Mouse (Mus musculus) hematopoietic stem cell, adult 5-6 weeks (primary cell): ENCODE data around the gene Gm7534. TPM values are rescaled to one million over a fixed set of nuclear protein-coding genes. Genes with fewer than 3 reads are reported as not detected.
"Not testable (repeated sequence)": the region's sequence is repeated elsewhere in the genome, so short reads cannot be mapped to it uniquely, and the experiment has no call there.

Experiments used
- ATAC-seq, 2 experiments: fragments of 125-278 bp in 1 of 2; replicated peaks in 1 of 2; 2 replicates each; pipeline ENCODE4 v1.8.0; 2016 to 2017; ENCODE audit warnings: inconsistent platforms in 2 of 2, mild to moderate bottlenecking in 2 of 2, moderate number of reproducible peaks in 2 of 2, low read depth in 1 of 2, moderate TSS enrichment in 1 of 2; ENCODE audit not compliant: low FRiP score in 2 of 2, poor library complexity in 2 of 2, severe bottlenecking in 2 of 2, insufficient read depth in 1 of 2, low TSS enrichment in 1 of 2
- total RNA-seq: library from RNA; stranded (forward); fragments of 172-1452, 232-1000 nt; gene quantifications from 2 replicates; pipeline ENCODE4 v1.2.3, GENCODE M21; 2017

The Gm7534 gene
- total RNA-seq, 1 experiment from 2014 or later = not detected

DNA sequence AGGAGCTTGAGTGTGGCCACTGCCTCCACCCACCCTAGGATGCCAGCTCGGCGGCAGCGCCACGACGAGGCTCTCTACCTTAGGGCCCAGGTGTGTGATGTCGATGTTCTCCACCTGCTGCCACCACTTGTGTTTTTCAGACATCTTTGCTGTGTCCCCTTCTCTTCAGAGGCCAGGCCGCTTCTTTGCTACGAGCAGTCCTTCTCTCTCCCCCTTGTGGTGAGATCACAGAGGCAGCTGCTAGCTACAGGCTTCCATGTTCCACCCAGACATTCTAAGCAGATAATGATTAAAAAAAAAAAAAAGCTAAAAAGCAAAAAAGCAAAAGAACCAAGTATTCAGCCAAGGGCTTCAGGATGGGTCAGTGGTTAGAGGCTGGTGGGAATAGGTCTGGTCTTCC lies 24.4 kb upstream of the Gm7534 start, which contains the start of gene Catsper4:
TSS of gene Catsper4 (minus strand) at position 190 of the 400 bp plus-strand sequence.
- no peak for ATAC-seq

DNA sequence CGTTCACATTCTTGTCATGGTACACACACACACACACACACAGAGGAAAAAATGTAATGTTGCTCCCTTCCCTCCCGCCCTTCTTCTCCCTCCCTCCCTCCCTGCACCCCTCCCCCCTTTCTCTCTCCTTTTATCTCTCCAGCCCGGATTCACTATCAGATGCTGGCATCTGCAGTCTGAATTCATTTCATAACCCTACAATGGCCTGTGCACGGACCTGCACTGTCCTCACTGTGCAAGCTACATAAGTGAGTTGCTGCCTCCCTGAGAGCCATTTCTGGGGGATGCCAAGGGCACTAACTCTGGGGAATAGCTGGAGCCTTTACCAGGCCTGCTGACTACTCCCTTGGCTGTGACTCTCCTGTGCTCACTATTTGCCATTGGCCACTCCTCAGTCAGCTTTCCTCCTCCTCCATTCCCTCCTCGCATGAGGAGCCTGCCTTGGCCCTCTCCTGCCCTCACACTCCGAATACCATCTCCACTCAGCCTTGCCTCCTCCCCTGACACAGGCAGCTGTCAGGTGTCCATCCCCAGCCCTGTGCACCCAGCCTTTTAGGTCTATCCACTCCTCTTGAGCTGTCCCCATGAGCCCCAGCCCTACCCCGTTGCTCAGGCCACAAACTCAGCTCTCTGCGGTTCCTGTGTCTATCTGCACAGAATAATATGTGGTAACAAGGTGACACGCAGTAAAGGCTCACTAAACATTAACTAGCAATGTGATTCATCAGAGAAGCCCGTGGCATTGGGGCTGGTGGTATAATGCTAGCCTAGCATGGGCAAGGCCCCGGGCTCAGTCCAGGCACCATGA lies 20.2 kb upstream of the Gm7534 start:
- no peak for ATAC-seq

DNA sequence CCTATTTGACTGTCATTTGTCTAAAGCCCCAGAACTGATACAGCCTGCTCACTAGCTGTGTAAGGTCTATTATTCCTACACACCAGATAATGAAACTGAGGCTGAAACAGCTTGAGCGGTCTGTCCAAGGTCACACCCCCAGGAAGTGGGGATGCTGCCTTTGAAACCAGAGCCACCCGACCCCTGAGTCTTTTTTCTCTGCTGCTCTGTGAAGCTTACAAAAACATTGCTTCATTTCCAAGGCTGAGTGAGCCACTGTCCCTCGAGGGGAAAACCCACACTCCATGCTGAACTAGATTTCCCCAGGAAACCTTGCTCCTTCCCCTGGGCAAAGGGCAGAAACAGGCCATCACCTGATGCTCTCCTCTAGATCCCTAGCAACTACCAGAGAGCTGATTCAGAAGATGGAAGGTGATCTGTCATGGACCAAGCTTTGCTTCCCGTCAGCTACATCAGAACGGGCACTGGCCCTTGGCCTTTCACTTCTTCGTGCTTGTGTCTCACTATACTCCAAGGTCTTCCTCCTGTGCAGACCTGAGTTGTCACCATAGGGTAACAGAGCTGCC lies 3.8 kb upstream of the Gm7534 start:
- ATAC-seq = no peak

DNA sequence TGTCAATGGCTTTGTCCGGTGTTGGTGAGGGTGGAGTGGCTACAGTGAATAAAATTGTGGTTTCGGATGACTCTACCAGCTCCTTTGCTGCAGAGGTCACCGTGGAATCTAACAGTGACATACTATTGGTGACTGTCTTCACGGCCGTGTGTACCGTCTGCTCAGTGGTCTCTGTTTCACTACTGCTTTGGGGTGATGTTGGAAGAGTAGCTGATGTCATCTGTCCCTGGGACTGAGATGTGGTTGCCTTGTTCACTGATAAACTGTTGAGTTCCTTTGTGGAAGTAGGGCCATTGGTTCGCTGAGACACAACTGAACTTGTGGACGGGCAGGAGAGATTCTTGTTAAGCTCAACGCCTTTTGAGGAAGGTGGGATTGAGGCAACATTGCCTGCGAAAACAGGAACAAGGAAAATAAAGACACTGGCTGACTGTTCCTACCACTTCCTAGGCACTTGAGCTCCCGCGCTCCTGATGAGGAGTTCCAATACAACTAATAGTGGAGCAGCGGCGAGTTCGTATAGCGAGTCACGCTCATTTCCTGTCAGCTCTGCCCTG lies 614 bp upstream of the Gm7534 start:
- 0 out of 4 replicates have a peak, but pooled peaks of 1 of the 2 experiments have one; percentile 12 for ATAC-seq

DNA sequence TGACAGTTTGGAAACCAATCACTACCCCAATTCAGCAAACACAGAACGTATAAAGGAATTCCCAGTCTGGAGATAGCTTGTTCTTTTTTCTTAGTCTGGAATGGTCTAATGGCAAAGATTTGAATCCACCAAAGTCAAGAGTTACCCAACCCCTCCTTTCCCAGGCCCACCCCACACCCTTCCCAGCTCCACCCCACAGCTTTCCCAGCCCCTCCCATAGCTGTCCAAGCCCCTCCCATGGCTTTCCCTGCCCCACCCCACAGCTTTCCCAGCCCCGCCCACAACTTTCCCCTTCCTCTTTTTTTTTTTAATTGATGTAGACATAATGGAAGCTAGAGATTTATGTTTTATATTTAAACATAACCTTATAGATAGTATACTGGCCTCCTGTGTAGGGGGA lies 3.4 kb downstream of the Gm7534 start:
- no peak for ATAC-seq

DNA sequence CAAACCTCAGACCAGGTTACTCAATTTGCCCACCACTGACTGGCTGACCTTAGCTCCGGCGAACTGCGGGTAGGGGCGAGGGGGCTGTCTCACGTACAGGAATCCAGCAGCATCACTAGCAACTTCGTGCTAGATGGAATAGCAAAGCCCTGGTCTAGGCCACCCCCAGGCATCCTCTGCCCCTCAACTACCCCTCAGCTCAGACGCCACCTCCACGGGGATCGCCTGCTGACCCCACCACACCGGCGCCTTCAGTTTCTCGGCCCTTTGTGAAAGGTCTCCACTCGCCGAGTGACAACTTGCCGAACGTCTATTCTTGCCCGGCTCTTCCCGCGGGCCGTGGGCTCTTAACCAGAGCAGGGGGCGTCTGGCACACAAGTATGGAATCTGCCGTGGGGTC lies 16.5 kb downstream of the Gm7534 start:
- ATAC-seq = no peak

DNA sequence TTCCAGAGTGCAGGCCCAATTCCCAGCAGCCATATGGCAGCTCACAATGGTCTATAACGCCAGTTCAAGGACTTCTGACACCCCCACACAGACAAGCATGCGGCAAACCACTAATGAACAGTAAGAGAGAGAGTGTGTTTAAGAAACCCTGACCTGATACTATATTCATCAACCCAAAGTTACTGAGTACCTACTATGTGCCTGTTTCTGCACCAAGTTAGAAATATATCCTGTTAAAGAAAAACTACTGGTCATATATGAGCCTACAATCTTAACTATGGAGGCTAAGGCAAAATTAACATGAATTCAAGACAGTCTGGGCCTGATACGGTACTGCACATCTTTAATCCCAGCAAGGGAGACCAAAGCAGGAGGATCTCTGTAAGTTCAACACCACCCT lies 17.2 kb downstream of the Gm7534 start:
- ATAC-seq = no peak

DNA sequence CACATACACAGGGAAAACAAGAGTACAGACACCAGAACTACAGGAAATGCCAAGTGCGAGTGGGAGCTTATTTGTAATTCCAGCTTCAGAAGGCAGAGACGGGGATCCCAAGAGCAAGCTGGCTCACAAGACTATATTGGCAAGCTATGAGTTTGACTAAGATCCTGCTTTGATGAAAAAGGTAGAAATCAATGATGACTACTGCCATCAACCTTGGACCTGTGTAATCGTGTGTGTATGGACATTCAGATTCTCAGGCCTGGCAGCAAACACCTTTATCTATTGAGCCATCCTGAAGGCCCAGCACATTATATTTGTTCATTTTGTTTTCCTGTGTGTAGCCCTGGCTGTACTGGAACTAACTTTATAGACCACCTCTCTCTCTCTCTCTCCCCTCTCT lies 19.1 kb downstream of the Gm7534 start:
- no peak for ATAC-seq

DNA sequence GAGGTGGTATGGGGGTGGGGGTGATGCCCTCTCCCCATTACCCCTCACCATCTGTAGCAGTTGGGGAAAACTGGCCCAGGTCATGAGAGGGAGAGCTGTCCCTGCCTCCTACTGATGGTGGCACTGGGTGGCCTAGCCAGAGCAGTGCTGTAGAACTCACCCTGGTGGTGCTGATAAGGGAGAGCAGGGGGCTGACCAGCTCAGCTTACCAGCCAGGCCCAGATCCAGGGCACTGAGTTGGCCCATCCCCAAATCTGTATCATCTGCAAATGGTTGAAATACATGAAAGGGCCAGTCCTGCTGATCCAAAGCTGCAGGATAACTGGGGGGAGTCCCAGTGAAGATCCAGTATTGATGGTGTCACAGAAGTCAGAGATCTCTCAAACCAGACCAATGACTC lies 21.0 kb downstream of the Gm7534 start:
- no peak for ATAC-seq

DNA sequence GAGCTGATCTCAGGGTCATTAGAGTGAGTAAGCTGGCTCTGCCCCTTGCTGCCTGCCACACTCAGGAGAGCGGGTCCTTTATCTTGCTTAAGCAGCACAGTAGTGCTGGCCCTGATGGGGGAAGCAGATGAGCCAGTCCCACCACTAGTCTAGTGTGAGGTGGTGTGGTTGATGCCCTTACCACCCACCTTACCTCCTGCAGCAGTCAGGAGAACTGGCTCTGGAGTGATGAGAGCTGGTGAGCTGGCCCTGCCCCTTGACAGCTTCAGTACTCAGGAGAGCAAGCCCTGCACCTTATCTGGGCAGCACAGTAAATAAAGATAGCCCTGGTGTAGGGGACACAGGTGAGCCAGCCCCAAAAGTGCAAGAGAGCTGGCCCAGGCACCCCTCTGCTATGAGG lies 21.7 kb downstream of the Gm7534 start:
- peak in 1 of 2 experiments; percentile 29; a peak in 2 of 4 replicates for ATAC-seq

DNA sequence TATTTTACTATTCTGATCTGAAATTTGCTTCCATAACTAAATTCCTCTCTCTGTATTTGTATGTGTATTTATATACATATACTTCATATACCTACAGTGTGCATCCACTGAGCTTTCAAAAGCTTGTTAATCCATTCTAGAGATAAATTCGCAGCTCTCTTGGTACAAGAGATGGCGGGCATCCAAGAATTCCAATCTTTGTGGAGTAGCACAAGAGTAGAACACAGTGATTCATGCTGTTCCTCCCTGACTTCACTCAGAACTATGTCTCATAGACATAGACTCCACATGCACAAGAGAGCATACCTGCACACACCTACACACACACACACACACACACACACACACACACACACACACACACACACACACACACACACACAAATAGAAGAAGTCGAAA lies 30.4 kb downstream of the Gm7534 start:
- no peak for ATAC-seq

DNA sequence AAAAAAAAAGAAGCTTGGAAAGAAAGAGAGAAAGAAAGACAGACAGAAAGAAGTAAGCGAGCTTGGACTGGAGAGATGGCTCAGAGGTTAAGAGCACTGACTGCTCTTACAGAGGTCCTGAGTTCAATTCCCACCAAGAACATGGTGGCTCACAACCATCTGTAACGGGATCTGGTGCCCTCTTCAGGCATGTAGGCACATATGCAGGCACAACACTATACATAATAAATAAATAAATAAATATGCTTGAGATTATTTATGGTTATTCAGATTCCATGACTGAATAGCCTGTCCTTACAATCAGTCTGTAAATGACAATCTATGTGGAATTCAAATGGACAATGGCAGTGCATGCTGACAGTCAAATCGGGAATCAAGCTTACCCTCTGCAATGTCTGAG lies 35.9 kb downstream of the Gm7534 start:
- ATAC-seq = no peak

DNA sequence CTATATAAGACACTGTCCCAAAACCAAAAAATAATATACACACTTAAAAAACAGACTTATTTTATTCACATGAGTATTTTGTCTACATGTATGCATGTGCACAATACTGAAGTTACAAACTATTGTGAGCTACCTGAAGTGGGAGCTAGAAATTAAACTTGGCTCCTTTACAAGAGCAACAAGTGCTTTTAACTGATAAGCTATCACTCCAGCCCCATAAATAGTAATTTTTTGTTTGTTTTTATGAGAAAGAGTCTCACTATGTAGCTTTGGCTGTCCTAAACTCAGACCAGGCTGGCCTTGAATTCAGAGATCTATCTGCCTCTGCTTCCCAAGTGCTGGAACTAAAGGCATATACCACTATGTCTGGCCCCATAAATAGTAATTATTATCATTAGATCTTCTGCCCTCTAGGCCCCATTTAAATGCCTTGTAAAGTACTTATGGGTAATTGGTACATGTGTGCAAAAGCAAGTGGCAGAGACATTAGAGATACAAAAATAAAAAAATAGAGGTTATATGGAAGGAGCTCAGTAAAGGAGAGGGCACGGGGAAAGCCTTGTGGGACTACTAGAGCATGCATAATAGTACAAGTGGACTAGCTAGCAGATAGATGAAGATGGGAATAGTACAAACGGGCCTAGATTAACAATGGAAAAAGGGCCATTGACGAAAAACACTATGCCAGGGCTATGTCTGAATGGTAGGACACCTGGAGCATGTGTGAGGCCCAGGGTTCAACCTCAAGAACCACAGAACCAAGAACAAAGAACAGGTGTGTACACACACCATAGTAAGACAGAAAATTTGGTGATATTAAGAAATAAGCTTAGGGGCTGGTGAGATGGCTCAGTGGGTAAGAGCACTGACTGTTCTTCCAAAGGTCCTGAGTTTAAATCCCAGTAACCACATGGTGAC lies 37.0 kb downstream of the Gm7534 start:
- ATAC-seq = no peak

DNA sequence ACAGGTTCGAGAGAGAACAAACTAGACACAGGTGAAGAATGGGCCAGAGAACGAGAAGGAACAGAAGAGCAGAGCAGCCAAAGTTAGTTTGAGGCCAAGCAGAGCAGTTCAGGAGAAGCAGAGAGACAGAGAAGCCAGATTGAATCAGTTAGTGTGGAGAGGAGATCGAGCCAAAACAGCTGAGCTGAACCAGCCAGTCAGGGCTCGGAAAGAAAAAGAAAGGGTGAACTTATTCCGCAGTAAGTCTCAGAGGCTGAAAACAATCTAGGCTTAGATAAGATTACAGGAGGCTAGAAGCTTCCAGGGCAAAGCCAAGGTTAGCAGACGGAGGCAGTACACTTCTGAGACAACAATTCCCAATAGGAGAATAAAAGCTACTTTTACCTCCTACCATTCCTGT lies 37.8 kb downstream of the Gm7534 start:
- 0 out of 4 replicates have a peak, but pooled peaks of 1 of the 2 experiments have one; percentile 32 for ATAC-seq

DNA sequence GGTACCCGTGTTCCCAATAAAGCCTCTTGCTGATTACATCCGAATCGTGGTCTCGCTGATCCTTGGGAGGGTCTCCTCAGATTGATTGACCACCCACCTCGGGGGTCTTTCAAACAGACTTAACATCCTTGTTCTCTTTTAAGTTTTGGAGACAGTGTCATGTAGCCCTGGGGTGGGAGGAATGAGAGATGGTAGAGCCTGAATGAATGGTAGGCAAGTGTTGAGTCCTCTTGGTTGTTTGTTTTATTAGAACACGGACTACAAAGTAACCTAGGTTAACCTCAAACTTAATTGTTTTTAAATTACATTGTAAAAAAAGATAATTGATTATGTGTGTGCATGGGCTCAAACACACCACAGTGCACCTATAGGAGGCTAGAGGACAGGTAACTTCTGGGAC lies 38.2 kb downstream of the Gm7534 start:
- ATAC-seq = no peak

DNA sequence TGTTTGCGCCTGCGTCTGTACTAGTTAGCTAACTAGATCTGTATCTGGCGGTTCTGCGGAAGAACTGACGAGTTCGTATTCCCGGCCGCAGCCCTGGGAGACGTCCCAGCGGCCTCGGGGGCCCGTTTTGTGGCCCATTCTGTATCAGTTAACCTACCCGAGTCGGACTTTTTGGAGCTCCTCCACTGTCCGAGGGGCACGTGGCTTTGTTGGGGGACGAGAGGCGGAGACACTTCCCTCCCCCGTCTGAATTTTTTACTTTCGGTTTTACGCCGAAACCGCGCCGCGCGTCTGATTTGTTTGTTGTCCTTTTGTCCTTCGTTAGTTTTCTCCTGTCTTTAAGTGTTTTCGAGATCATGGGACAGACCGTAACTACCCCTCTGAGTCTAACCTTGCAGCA lies 42.7 kb downstream of the Gm7534 start:
- ATAC-seq = not testable (repeated sequence)

DNA sequence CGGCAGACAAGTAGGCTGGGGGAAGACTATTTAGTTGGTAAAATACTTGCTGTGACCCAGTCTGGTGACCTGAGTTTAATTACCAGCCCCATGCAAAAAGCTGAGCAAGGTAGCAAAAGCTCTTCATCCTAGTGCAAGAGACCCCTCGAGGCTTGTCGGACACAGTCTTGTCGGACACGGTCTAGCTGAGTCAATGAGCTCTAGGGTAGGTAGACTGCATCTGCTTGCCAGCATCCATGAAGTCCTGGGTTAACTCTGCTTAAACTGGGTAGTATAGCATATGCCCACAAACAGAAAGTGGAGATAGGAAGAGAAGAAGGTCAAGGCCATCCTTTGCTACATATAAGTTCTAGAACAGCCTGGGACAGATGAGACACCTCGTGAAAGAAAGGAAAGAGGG lies 44.0 kb downstream of the Gm7534 start:
- no peak for ATAC-seq

DNA sequence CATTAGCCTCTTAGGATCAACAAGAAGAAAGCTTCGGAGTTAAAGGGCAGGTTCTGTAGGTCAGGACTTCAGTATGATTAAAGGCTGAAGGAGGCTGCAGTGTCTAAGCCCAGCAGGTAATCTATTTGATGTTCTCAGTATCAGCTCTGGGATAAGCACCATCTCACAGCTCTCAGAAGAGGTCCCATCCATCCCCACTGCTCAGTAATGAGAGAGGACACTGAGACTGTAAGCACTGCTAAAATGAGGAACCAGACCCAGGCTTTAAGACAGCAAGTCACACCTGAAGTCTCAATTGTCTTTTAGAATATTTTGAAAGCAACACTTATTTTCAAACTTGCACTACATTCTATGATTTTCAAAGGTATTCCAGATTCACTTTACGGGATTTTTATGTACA lies 45.2 kb downstream of the Gm7534 start:
- ATAC-seq = no peak
